Mouse (Mus musculus) hindbrain, embryonic 16.5 days (tissue): ENCODE measurements around the gene Cldn10. TPM values are rescaled to one million over a fixed set of nuclear protein-coding genes. Genes with fewer than 3 reads are reported as not detected.
"Not testable (repeated sequence)": the region's sequence is repeated elsewhere in the genome, so short reads cannot be mapped to it uniquely, and the experiment has no call there.

Experiments used
- ATAC-seq: fragments of 200-750 bp; cut with Nextera tagmentation; 2 replicates; pipeline ENCODE4 v1.8.0; 2017; ENCODE audit warnings: moderate TSS enrichment, moderate library complexity
- H3K27ac ChIP-seq: fragments of 300-500 bp; sonication (generic); 2 replicates; pipeline ENCODE4 v1.5.1; 2014; ENCODE audit warnings: low read depth, mild to moderate bottlenecking, control low read depth, low read length, moderate library complexity
- H3K27me3 ChIP-seq: fragments of 300-500 bp; sonication (generic); replicated peaks from 2 replicates; pipeline ENCODE4 v1.6.1; 2014; ENCODE audit warnings: low read length; ENCODE audit not compliant: control insufficient read depth, insufficient read depth
- H3K36me3 ChIP-seq: fragments of 300-500 bp; sonication (generic); 2 replicates; pipeline ENCODE4 v1.6.1; 2014; ENCODE audit warnings: mild to moderate bottlenecking, low read length, moderate library complexity, mixed read lengths; ENCODE audit not compliant: control insufficient read depth, insufficient read depth
- H3K4me1 ChIP-seq: fragments of 300-500 bp; sonication (generic); 2 replicates; pipeline ENCODE4 v1.6.1; 2014; ENCODE audit warnings: low read depth, low read length; ENCODE audit not compliant: control insufficient read depth, insufficient read depth
- H3K4me2 ChIP-seq: fragments of 300-500 bp; sonication (generic); 2 replicates; pipeline ENCODE4 v1.6.1; 2014; ENCODE audit warnings: mild to moderate bottlenecking, low read length, control low read depth, moderate library complexity
- H3K4me3 ChIP-seq: fragments of 300-500 bp; sonication (generic); 2 replicates; pipeline ENCODE4 v1.5.1; 2014; ENCODE audit warnings: mild to moderate bottlenecking, low read length, control low read depth, moderate library complexity
- H3K9ac ChIP-seq: fragments of 300-500 bp; sonication (generic); 2 replicates; pipeline ENCODE4 v1.6.1; 2014; ENCODE audit warnings: low read depth, mild to moderate bottlenecking, control low read depth, low read length, moderate library complexity
- H3K9me3 ChIP-seq: fragments of 300-500 bp; sonication (generic); 2 replicates; pipeline ENCODE4 v1.6.1; 2014; ENCODE audit warnings: mild to moderate bottlenecking, low read length, moderate library complexity; ENCODE audit not compliant: control insufficient read depth
- WGBS: fragments of 180-500 bp; shearing (Covaris S2); extraction: QIAGEN DNeasy Blood & Tissue Kit; methylation state at CpG from one replicate; pipeline ENCODE4 v1.1.7; 2014; 5-methylcytosine and 5-hydroxymethylcytosine counted together
- polyA plus RNA-seq: library from polyadenylated mRNA; unstranded; fragments of >200 nt; fragmentation: Nextera tagmentation; extraction: Ambion mirVana; gene quantifications from 2 replicates; pipeline ENCODE4 v1.2.1, GENCODE M21; 2015

Gene Cldn10
- polyA plus RNA-seq, 1 experiment from 2014 or later = 9.2 TPM

GRCm38 (mm10) chr14:118763362-118763761, 24.3 kb upstream of the Cldn10 start:
- H3K4me1 ChIP-seq, H3K4me3 ChIP-seq, H3K4me2 ChIP-seq, ATAC-seq, H3K9me3 ChIP-seq, H3K27ac ChIP-seq, H3K27me3 ChIP-seq, H3K36me3 ChIP-seq, H3K9ac ChIP-seq: not testable (repeated sequence)
- WGBS = 96% methylated on average over 13 of the region's 13 CpGs

DNA sequence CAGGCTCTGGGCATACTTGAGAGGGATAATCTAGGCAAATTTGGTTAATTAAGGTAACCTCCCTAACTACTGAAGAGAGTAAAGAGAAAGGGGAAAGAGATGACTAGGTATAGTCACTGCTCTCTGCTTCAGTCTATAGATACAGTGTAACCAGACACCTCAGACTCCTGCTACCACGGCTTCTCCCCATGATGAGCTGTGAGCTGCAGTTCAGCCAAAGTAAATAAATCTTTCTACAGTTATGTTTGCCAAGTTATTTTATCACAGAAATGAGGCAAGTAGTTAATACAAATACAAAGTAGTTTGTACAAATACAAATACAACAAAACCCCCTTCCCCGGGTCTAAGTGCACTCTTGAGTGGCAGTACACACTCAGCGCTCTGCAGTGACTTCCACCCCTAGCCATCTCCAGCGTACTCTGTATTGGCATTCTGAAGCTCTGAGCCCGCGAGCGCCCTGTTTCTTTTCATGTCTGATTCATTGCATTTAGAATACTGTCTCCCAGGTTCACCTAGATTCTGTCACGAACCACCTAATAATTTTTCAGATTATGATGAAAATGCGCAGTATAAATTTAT, 23.7 kb upstream of the Cldn10 start:
- no peak for ATAC-seq
- no peaks in the 10 kb centered on the region for H3K36me3 ChIP-seq
- 82% methylated on average over 9 of the region's 9 CpGs for WGBS
- no peaks in the 10 kb centered on the region for H3K9me3 ChIP-seq
- no peak overlapping the region for H3K27ac ChIP-seq
- no peak overlapping the region for H3K4me3 ChIP-seq
- no peaks in the 10 kb centered on the region for H3K27me3 ChIP-seq
- H3K4me1 ChIP-seq = no peaks in the 10 kb centered on the region
- H3K9ac ChIP-seq = no peak overlapping the region
- no peak overlapping the region for H3K4me2 ChIP-seq

DNA sequence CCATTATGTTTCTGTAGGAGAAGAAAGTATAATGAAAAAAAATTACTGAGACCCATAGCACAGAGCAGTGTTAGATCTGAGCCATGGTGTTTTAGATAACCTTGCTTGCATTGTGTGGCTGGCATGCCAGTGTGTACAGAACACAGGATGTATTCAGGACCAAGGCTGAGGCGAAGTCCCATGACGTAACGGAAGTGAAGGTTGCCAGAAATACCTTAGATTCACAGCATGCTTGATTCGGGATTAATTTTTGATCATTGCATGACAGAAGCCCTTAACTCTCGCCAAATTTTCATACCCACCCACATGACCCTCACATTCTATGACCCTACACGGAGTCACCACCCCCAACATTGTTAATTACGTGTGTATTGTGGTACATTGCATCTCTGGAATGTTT, 22.4 kb upstream of the Cldn10 start:
- ATAC-seq = no peak
- no peaks in the 10 kb centered on the region for H3K4me1 ChIP-seq
- no peak overlapping the region for H3K9ac ChIP-seq
- H3K36me3 ChIP-seq = no peaks in the 10 kb centered on the region
- WGBS = 76% methylated on average over 7 of the region's 7 CpGs
- H3K27me3 ChIP-seq = peaks cover 2% of the 10 kb centered on the region; the same call in 1 of the 2 replicates
- H3K9me3 ChIP-seq = no peaks in the 10 kb centered on the region
- no peak overlapping the region for H3K27ac ChIP-seq
- no peak overlapping the region for H3K4me3 ChIP-seq
- H3K4me2 ChIP-seq = no peak overlapping the region

DNA sequence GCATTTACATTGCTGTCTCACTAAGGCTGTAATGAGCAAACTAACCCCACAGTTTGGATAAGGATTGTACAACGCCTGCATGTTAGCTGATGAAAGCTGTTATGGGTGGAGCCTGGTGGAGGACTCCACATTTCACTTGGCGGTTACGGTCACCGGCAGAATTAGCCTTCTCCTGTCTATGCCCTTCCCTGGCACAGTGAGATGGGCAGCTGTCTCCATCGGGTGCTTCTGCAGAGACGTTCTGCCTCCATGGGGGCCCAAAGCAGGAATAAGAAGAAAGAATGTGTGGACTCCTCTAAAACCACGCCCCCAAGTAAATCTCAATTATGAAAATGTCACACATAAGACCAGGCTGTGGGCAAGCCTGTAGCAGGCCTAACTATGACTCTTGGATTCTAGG, 21.8 kb upstream of the Cldn10 start:
- Histone ChIP-seq H3K9ac (no peak overlapping the region), H3K27ac (no peak overlapping the region), H3K9me3 (no peaks in the 10 kb centered on the region), H3K27me3 (peaks cover 2% of the 10 kb centered on the region; the same call in 1 of the 2 replicates), H3K4me3 (no peak overlapping the region), H3K4me2 (no peak overlapping the region), H3K4me1 (no peaks in the 10 kb centered on the region), H3K36me3 (no peaks in the 10 kb centered on the region)
- ATAC-seq = no peak
- WGBS = 70% methylated on average over 7 of the region's 7 CpGs

DNA sequence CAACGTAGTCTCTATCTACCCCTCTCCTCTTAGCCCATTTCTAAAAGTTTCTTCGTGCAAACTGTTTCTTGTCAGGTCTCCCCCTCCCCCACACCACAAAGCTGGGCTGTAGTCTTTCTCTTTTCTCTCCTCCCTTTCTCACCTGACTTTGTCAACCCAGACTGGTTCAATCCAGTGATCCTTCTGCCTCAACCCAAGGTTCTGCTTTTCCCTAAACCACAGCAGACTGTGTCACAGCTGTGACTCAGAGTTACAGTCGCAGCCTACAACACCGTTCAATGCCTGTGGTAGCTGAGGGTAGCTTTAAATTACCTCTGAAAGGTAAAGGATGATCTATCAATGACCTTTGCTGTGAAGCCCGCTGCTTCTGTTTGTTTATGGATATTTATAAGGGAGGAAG, 21.3 kb upstream of the Cldn10 start:
- Histone ChIP-seq H3K4me1 (no peaks in the 10 kb centered on the region), H3K4me3 (no peak overlapping the region), H3K27me3 (peaks cover 2% of the 10 kb centered on the region; the same call in 1 of the 2 replicates), H3K9me3 (no peaks in the 10 kb centered on the region), H3K4me2 (no peak overlapping the region), H3K27ac (no peak overlapping the region), H3K36me3 (no peaks in the 10 kb centered on the region), H3K9ac (no peak overlapping the region)
- 80% methylated on average over 5 of the region's 5 CpGs for WGBS
- ATAC-seq = no peak

- no peaks in the 10 kb centered on the region for H3K4me1 ChIP-seq
- H3K36me3 ChIP-seq = no peaks in the 10 kb centered on the region
- WGBS = 37% methylated on average over 14 of the region's 14 CpGs
- H3K27me3 ChIP-seq = peaks cover 2% of the 10 kb centered on the region; the same call in 1 of the 2 replicates
- no peak overlapping the region for H3K4me3 ChIP-seq
- no peaks in the 10 kb centered on the region for H3K9me3 ChIP-seq
- H3K4me2 ChIP-seq = no peak overlapping the region
- ATAC-seq = peak; percentile 91
- no peak overlapping the region for H3K9ac ChIP-seq
- no peak overlapping the region for H3K27ac ChIP-seq
Measured at GRCm38 (mm10) chr14:118767673-118768353, 19.9 kb upstream of the Cldn10 start.

- no peaks in the 10 kb centered on the region for H3K9me3 ChIP-seq
- no peak overlapping the region for H3K9ac ChIP-seq
- no peaks in the 10 kb centered on the region for H3K36me3 ChIP-seq
- 49% methylated on average over 17 of the region's 17 CpGs for WGBS
- H3K27ac ChIP-seq = no peak overlapping the region
- peaks cover 2% of the 10 kb centered on the region; the same call in 1 of the 2 replicates for H3K27me3 ChIP-seq
- H3K4me3 ChIP-seq = no peak overlapping the region
- no peak; the same call in 1 of the 2 replicates for ATAC-seq
- H3K4me2 ChIP-seq = no peak overlapping the region
- no peaks in the 10 kb centered on the region for H3K4me1 ChIP-seq
Measured at GRCm38 (mm10) chr14:118768354-118768713, 19.4 kb upstream of the Cldn10 start.

GRCm38 (mm10) chr14:118773668-118774067, 14.0 kb upstream of the Cldn10 start:
- Histone ChIP-seq H3K9me3 (no peaks in the 10 kb centered on the region), H3K9ac (no peak overlapping the region), H3K4me3 (no peak overlapping the region), H3K36me3 (no peaks in the 10 kb centered on the region), H3K27me3 (peaks cover 2% of the 10 kb centered on the region; the same call in 1 of the 2 replicates), H3K27ac (no peak overlapping the region), H3K4me2 (no peak overlapping the region), H3K4me1 (no peaks in the 10 kb centered on the region)
- no peak for ATAC-seq
- WGBS = 96% methylated on average over 3 of the region's 3 CpGs

- ATAC-seq = no peak
- WGBS = 81% methylated on average over 12 of the region's 12 CpGs
- H3K36me3 ChIP-seq = no peaks in the 10 kb centered on the region
- no peak overlapping the region for H3K9ac ChIP-seq
- H3K4me2 ChIP-seq = no peak overlapping the region
- H3K27ac ChIP-seq = no peak overlapping the region
- no peaks in the 10 kb centered on the region for H3K4me1 ChIP-seq
- no peaks in the 10 kb centered on the region; the same call in 1 of the 2 replicates for H3K27me3 ChIP-seq
- H3K9me3 ChIP-seq = no peaks in the 10 kb centered on the region
- no peak overlapping the region for H3K4me3 ChIP-seq
Measured at GRCm38 (mm10) chr14:118774507-118775428, 12.9 kb upstream of the Cldn10 start.
